Mouse (Mus musculus) kidney, adult 2 months (tissue): Measurements from ENCODE around the gene C1qtnf6.

Experiments used
- CTCF ChIP-seq: fragments of 200-500 bp; conservative IDR thresholded peaks from 2 replicates; pipeline ENCODE4 v1.5.1; 2011; ENCODE audit warnings: low read depth, mild to moderate bottlenecking, control low read depth, low read length, moderate library complexity, mixed read lengths; ENCODE audit not compliant: insufficient read depth, insufficient read length
- POLR2A ChIP-seq: fragments of 200-500 bp; IDR thresholded peaks from one replicate; pipeline ENCODE4 v1.6.1; 2011; ENCODE audit warnings: low read depth, low read length, control low read depth

DNA sequence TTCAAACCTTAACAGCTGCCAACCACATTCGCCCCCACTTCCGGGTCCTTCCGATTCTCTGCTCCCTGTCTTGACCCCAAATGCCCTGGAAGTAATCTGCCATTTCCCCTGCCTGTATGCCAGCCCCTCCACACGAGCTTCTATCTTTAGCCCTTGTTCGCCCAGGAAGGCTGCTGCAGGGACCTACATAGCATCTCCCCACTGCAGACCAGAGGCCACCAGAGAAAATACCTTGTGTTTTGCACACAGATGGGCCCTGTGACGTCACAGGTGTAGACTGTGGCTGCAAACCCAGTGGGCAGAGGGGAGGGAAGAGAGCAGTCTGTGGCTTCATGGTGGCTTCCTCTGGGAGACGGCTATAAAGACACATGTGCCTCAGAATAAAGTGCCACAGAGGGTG is 13.0 kb downstream of the C1qtnf6 start:
- TF ChIP-seq CTCF, result no peak
- TF ChIP-seq POLR2A, result no peak
